8 mouse cellular contexts compared by ENCODE assay signal in the genomic region with DNA sequence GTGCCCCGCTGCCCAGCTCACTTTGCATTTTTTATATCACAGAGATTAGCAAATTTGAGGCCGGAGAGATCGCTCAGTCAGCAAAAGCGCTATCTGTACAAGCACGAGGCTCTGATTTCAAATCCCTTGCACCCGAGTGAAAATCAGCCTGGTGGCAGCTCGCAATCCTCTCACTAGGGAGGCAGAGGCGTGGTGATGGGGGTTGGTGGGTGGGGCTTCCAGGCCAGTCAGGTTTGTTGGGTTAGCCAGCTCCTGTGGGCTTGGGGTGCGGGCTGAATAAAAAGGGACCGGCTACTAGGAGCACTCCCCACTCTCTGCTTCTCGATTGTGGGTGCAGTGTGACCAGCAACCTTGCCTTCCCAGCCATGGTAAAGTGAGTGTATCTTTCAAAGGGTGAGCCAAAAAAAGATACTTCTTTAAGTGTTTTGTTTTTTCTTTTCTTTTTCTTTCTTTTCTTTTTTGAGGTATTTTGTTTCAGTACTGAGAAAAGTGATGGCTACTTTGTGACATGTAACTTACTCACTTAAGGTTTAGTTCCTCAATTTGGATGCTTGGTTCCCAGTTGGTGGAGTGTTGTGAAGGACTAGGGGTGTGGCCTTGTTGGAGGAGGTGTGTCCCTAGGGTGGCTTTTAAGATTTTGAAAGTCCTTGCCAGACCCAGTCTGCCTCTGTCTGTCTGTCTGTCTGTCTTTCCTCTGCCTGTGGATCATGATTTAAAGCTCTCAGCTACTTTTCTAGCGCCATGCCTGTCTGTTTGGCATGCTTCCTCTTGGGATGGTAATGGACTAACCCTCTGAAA. TPM values are rescaled to one million over a fixed set of nuclear protein-coding genes. Genes with fewer than 3 reads are reported as not detected.
DNase-seq lines count a peak whose midpoint lies in the region; ATAC-seq lines count a peak whose summit lies in the region.

No protein-coding gene starts in this region.

- peaks cover 28% of the 10 kb centered on the region for H3K4me1 ChIP-seq in midbrain, embryonic 15.5 days
- H3K4me1 ChIP-seq in midbrain, embryonic 11.5 days (ENCODE audit: control insufficient read depth, insufficient read depth, low read length): peaks cover 7% of the 10 kb centered on the region

- 48% methylated on average over 12 of the region's 12 CpGs for WGBS in midbrain, embryonic 15.5 days
- 56% methylated on average over 12 of the region's 12 CpGs for WGBS in midbrain, embryonic 11.5 days

- no peak overlapping the region for H3K4me3 ChIP-seq in midbrain, embryonic 15.5 days
- no peak overlapping the region for H3K4me3 ChIP-seq in midbrain, embryonic 11.5 days (ENCODE audit: low read depth, low read length)

- H3K27me3 ChIP-seq in midbrain, embryonic 15.5 days (replicated peaks): no peaks in the 10 kb centered on the region
- no peaks in the 10 kb centered on the region for H3K27me3 ChIP-seq in midbrain, embryonic 11.5 days (ENCODE audit: control insufficient read depth, insufficient read depth, low read length)

- H3K4me2 ChIP-seq in midbrain, embryonic 15.5 days: 0 out of 2 replicates have a peak overlapping the region, but pooled peaks have one; percentile 6
- H3K4me2 ChIP-seq in midbrain, embryonic 11.5 days: no peak overlapping the region

- DNase-seq in adrenal gland, adult (ENCODE audit: inconsistent age in 2 of 2, low spot score in 1 of 2): peak; percentile 36 to 72
- no peak for DNase-seq in adrenal gland, postnatal 10 days
- no peak for DNase-seq in midbrain, embryonic 11.5 days (ENCODE audit: low spot score, missing footprints)
- peak; percentile 30 for DNase-seq in lung, postnatal 14 days
- DNase-seq in thymus, postnatal 14 days: peak; percentile 67
- no peak for DNase-seq in Muller cell, postnatal 12 days (ENCODE audit: inconsistent ontology term)
- no peak for DNase-seq in frontal cortex, postnatal 36 days (ENCODE audit: low spot score in 2 of 2)

- no peak for ATAC-seq in midbrain, embryonic 15.5 days (replicated peaks)
- ATAC-seq in midbrain, embryonic 11.5 days (ENCODE audit: low FRiP score): no peak

- H3K9ac ChIP-seq in midbrain, embryonic 15.5 days: peak overlapping the region; percentile 20; the same call in 1 of the 2 replicates
- no peak overlapping the region for H3K9ac ChIP-seq in midbrain, embryonic 11.5 days (ENCODE audit: low read length)

- H3K27ac ChIP-seq in midbrain, embryonic 15.5 days: no peak overlapping the region
- no peak overlapping the region for H3K27ac ChIP-seq in midbrain, embryonic 11.5 days (ENCODE audit: low read depth, low read length)

- H3K36me3 ChIP-seq in midbrain, embryonic 15.5 days (replicated peaks): no peaks in the 10 kb centered on the region
- no peaks in the 10 kb centered on the region for H3K36me3 ChIP-seq in midbrain, embryonic 11.5 days (ENCODE audit: control insufficient read depth, insufficient read depth, low read length)

- H3K9me3 ChIP-seq in midbrain, embryonic 15.5 days: no peaks in the 10 kb centered on the region
- no peaks in the 10 kb centered on the region for H3K9me3 ChIP-seq in midbrain, embryonic 11.5 days (ENCODE audit: control insufficient read depth, low read length)

RNA-seq across cellular contexts. Expression of a gene that starts 17.9 kb away (rescaled TPM):
- total RNA-seq in adrenal gland, postnatal 10 days (2021): 10 to 100 TPM; 16.7 to 28.8 TPM
- 99.3 and 102 TPM in 2 replicates for polyA plus RNA-seq in midbrain, embryonic 15.5 days (2015; fragmentation: Nextera tagmentation; extraction: Ambion mirVana)
- 38.7 and 43.3 TPM in 2 replicates for polyA plus RNA-seq in midbrain, embryonic 11.5 days (2014; fragmentation: Nextera tagmentation; extraction: Ambion mirVana)

RNA-seq across cellular contexts. Expression of a gene that starts 18.3 kb away (rescaled TPM):
- 10 to 100 TPM; 41.5 to 42.9 TPM for total RNA-seq in adrenal gland, postnatal 10 days (2021)
- 62.6 and 64.8 TPM in 2 replicates for polyA plus RNA-seq in midbrain, embryonic 15.5 days (2015; fragmentation: Nextera tagmentation; extraction: Ambion mirVana)
- 26.0 and 30.6 TPM in 2 replicates for polyA plus RNA-seq in midbrain, embryonic 11.5 days (2014; fragmentation: Nextera tagmentation; extraction: Ambion mirVana)

RNA-seq across cellular contexts. Expression of a gene that starts 22.4 kb away (rescaled TPM):
- 1 to 10 TPM; 2.9 to 3.9 TPM for total RNA-seq in adrenal gland, postnatal 10 days (2021)
- polyA plus RNA-seq in midbrain, embryonic 15.5 days (2015; fragmentation: Nextera tagmentation; extraction: Ambion mirVana): 8.4 and 10.0 TPM in 2 replicates
- polyA plus RNA-seq in midbrain, embryonic 11.5 days (2014; fragmentation: Nextera tagmentation; extraction: Ambion mirVana): 3.1 TPM in 2 replicates

RNA-seq across cellular contexts. Expression of a gene that starts 28.4 kb away (rescaled TPM):
- 10 to 100 TPM; 72.7 to 78.3 TPM for total RNA-seq in adrenal gland, postnatal 10 days (2021)
- 89.3 and 92.1 TPM in 2 replicates for polyA plus RNA-seq in midbrain, embryonic 15.5 days (2015; fragmentation: Nextera tagmentation; extraction: Ambion mirVana)
- 118 and 119 TPM in 2 replicates for polyA plus RNA-seq in midbrain, embryonic 11.5 days (2014; fragmentation: Nextera tagmentation; extraction: Ambion mirVana)

RNA-seq across cellular contexts. Expression of a gene that starts 34.7 kb away (rescaled TPM):
- total RNA-seq in adrenal gland, postnatal 10 days (2021): 10 to 100 TPM; 55.7 to 82.7 TPM
- 5.5 and 6.6 TPM in 2 replicates for polyA plus RNA-seq in midbrain, embryonic 15.5 days (2015; fragmentation: Nextera tagmentation; extraction: Ambion mirVana)
- polyA plus RNA-seq in midbrain, embryonic 11.5 days (2014; fragmentation: Nextera tagmentation; extraction: Ambion mirVana): 3.2 and 3.3 TPM in 2 replicates

Comparison
In these comparisons a context has a peak if more than half of its experiments do, and no peak if none do; other contexts are left out.
1. DNase-seq: peak in adrenal gland, adult (2 of 2), lung, postnatal 14 days (single experiment) and thymus, postnatal 14 days (single experiment); none in adrenal gland, postnatal 10 days (single experiment), midbrain, embryonic 11.5 days (single experiment), Muller cell, postnatal 12 days (single experiment) and frontal cortex, postnatal 36 days (0 of 2).